Mouse (Mus musculus): ENCODE data around the gene Srsf6. TPM values are rescaled to one million over a fixed set of nuclear protein-coding genes. Genes with fewer than 3 reads are reported as not detected.

Gene Srsf6
- polyA plus RNA-seq, 1 experiment from 2014 or later: 118 TPM

- no peaks in the 10 kb centered on the region for H3K36me3 ChIP-seq (ENCODE audit: control insufficient read depth, insufficient read depth, low read length)
- H3K27ac ChIP-seq (ENCODE audit: low read length): no peak overlapping the region
- no peak overlapping the region for H3K4me2 ChIP-seq (ENCODE audit: low read length)
- no peaks in the 10 kb centered on the region for H3K9me3 ChIP-seq (replicated peaks; ENCODE audit: control insufficient read depth, low read length, poor library complexity, severe bottlenecking)
- no peak overlapping the region for H3K9ac ChIP-seq (ENCODE audit: low read depth, low read length)
- no peak overlapping the region for H3K4me3 ChIP-seq (ENCODE audit: low read depth, low read length)
- no peaks in the 10 kb centered on the region for H3K27me3 ChIP-seq (ENCODE audit: control insufficient read depth, insufficient read depth, low read depth, low read length)
- no peaks in the 10 kb centered on the region for H3K4me1 ChIP-seq (ENCODE audit: control insufficient read depth, insufficient read depth, low read length)
- WGBS: 16% methylated on average over 2 of the region's 2 CpGs
- no peak for ATAC-seq
These were observed 30.8 kb upstream of the Srsf6 start for GRCm38 (mm10) chr2:162900590-162900916.

- Histone ChIP-seq H3K27ac (ENCODE audit: low read length) (no peak overlapping the region), H3K4me3 (ENCODE audit: low read depth, low read length) (no peak overlapping the region), H3K36me3 (ENCODE audit: control insufficient read depth, insufficient read depth, low read length) (no peaks in the 10 kb centered on the region), H3K9me3 (replicated peaks; ENCODE audit: control insufficient read depth, low read length, poor library complexity, severe bottlenecking) (no peaks in the 10 kb centered on the region), H3K9ac (ENCODE audit: low read depth, low read length) (no peak overlapping the region), H3K4me1 (ENCODE audit: control insufficient read depth, insufficient read depth, low read length) (no peaks in the 10 kb centered on the region), H3K4me2 (ENCODE audit: low read length) (no peak overlapping the region), H3K27me3 (ENCODE audit: control insufficient read depth, insufficient read depth, low read depth, low read length) (no peaks in the 10 kb centered on the region)
- no peak for ATAC-seq
- WGBS: 85% methylated on average over 4 of the region's 4 CpGs
These were observed 25.4 kb upstream of the Srsf6 start for GRCm38 (mm10) chr2:162905902-162906301.

- Histone ChIP-seq H3K4me2 (ENCODE audit: low read length) (0 out of 2 replicates have a peak overlapping the region, but pooled peaks have one; percentile 12), H3K27ac (ENCODE audit: low read length) (no peak overlapping the region), H3K36me3 (ENCODE audit: control insufficient read depth, insufficient read depth, low read length) (no peaks in the 10 kb centered on the region), H3K4me3 (ENCODE audit: low read depth, low read length) (no peak overlapping the region), H3K27me3 (ENCODE audit: control insufficient read depth, insufficient read depth, low read depth, low read length) (no peaks in the 10 kb centered on the region), H3K9me3 (replicated peaks; ENCODE audit: control insufficient read depth, low read length, poor library complexity, severe bottlenecking) (no peaks in the 10 kb centered on the region), H3K9ac (ENCODE audit: low read depth, low read length) (no peak overlapping the region), H3K4me1 (ENCODE audit: control insufficient read depth, insufficient read depth, low read length) (no peaks in the 10 kb centered on the region)
- ATAC-seq: no peak
- 38% methylated on average over 16 of the region's 16 CpGs for WGBS
These were observed 23.3 kb upstream of the Srsf6 start for GRCm38 (mm10) chr2:162908052-162908491.

- no peaks in the 10 kb centered on the region for H3K36me3 ChIP-seq (ENCODE audit: control insufficient read depth, insufficient read depth, low read length)
- H3K4me2 ChIP-seq (ENCODE audit: low read length): no peak overlapping the region
- H3K4me1 ChIP-seq (ENCODE audit: control insufficient read depth, insufficient read depth, low read length): no peaks in the 10 kb centered on the region
- no peak overlapping the region for H3K27ac ChIP-seq (ENCODE audit: low read length)
- H3K4me3 ChIP-seq (ENCODE audit: low read depth, low read length): no peak overlapping the region
- WGBS: 64% methylated on average over 3 of the region's 3 CpGs
- no peak for ATAC-seq
- H3K9me3 ChIP-seq (replicated peaks; ENCODE audit: control insufficient read depth, low read length, poor library complexity, severe bottlenecking): peaks cover 2% of the 10 kb centered on the region; the same call in 1 of the 2 replicates
- H3K27me3 ChIP-seq (ENCODE audit: control insufficient read depth, insufficient read depth, low read depth, low read length): no peaks in the 10 kb centered on the region
- no peak overlapping the region for H3K9ac ChIP-seq (ENCODE audit: low read depth, low read length)
These were observed 17.3 kb upstream of the Srsf6 start for GRCm38 (mm10) chr2:162914040-162914439.

GRCm38 (mm10) chr2:162914519-162914918 is 16.8 kb upstream of the Srsf6 start:
- H3K9ac ChIP-seq (ENCODE audit: low read depth, low read length): no peak overlapping the region
- ATAC-seq: no peak
- H3K9me3 ChIP-seq (replicated peaks; ENCODE audit: control insufficient read depth, low read length, poor library complexity, severe bottlenecking): peaks cover 2% of the 10 kb centered on the region; the same call in 1 of the 2 replicates
- H3K4me3 ChIP-seq (ENCODE audit: low read depth, low read length): no peak overlapping the region
- no peaks in the 10 kb centered on the region for H3K4me1 ChIP-seq (ENCODE audit: control insufficient read depth, insufficient read depth, low read length)
- H3K36me3 ChIP-seq (ENCODE audit: control insufficient read depth, insufficient read depth, low read length): no peaks in the 10 kb centered on the region
- WGBS: 52% methylated on average over 2 of the region's 2 CpGs
- H3K27ac ChIP-seq (ENCODE audit: low read length): no peak overlapping the region
- H3K27me3 ChIP-seq (ENCODE audit: control insufficient read depth, insufficient read depth, low read depth, low read length): no peaks in the 10 kb centered on the region
- H3K4me2 ChIP-seq (ENCODE audit: low read length): no peak overlapping the region

GRCm38 (mm10) chr2:162919926-162920325 is 11.4 kb upstream of the Srsf6 start:
- H3K27me3 ChIP-seq (ENCODE audit: control insufficient read depth, insufficient read depth, low read depth, low read length): no peaks in the 10 kb centered on the region
- H3K9ac ChIP-seq (ENCODE audit: low read depth, low read length): no peak overlapping the region
- ATAC-seq: no peak
- H3K36me3 ChIP-seq (ENCODE audit: control insufficient read depth, insufficient read depth, low read length): no peaks in the 10 kb centered on the region
- H3K4me2 ChIP-seq (ENCODE audit: low read length): no peak overlapping the region
- H3K27ac ChIP-seq (ENCODE audit: low read length): no peak overlapping the region
- peaks cover 2% of the 10 kb centered on the region; the same call in 1 of the 2 replicates for H3K9me3 ChIP-seq (replicated peaks; ENCODE audit: control insufficient read depth, low read length, poor library complexity, severe bottlenecking)
- no peak overlapping the region for H3K4me3 ChIP-seq (ENCODE audit: low read depth, low read length)
- H3K4me1 ChIP-seq (ENCODE audit: control insufficient read depth, insufficient read depth, low read length): no peaks in the 10 kb centered on the region
- 82% methylated on average over 5 of the region's 5 CpGs for WGBS

GRCm38 (mm10) chr2:162922183-162922582 is 9.1 kb upstream of the Srsf6 start:
- Histone ChIP-seq H3K4me2 (ENCODE audit: low read length) (no peak overlapping the region), H3K36me3 (ENCODE audit: control insufficient read depth, insufficient read depth, low read length) (no peaks in the 10 kb centered on the region), H3K4me1 (ENCODE audit: control insufficient read depth, insufficient read depth, low read length) (no peaks in the 10 kb centered on the region), H3K9me3 (replicated peaks; ENCODE audit: control insufficient read depth, low read length, poor library complexity, severe bottlenecking) (peaks cover 2% of the 10 kb centered on the region; the same call in 1 of the 2 replicates), H3K27me3 (ENCODE audit: control insufficient read depth, insufficient read depth, low read depth, low read length) (no peaks in the 10 kb centered on the region), H3K27ac (ENCODE audit: low read length) (no peak overlapping the region), H3K9ac (ENCODE audit: low read depth, low read length) (no peak overlapping the region), H3K4me3 (ENCODE audit: low read depth, low read length) (no peak overlapping the region)
- WGBS: 12% methylated on average over 6 of the region's 6 CpGs
- ATAC-seq: no peak

- Histone ChIP-seq H3K9me3 (replicated peaks; ENCODE audit: control insufficient read depth, low read length, poor library complexity, severe bottlenecking) (peaks cover 2% of the 10 kb centered on the region; the same call in 1 of the 2 replicates), H3K9ac (ENCODE audit: low read depth, low read length) (no peak overlapping the region), H3K4me2 (ENCODE audit: low read length) (no peak overlapping the region), H3K4me3 (ENCODE audit: low read depth, low read length) (no peak overlapping the region), H3K36me3 (ENCODE audit: control insufficient read depth, insufficient read depth, low read length) (no peaks in the 10 kb centered on the region), H3K27me3 (ENCODE audit: control insufficient read depth, insufficient read depth, low read depth, low read length) (no peaks in the 10 kb centered on the region), H3K27ac (ENCODE audit: low read length) (no peak overlapping the region), H3K4me1 (ENCODE audit: control insufficient read depth, insufficient read depth, low read length) (no peaks in the 10 kb centered on the region)
- WGBS: 82% methylated on average over 5 of the region's 5 CpGs
- no peak for ATAC-seq
These were observed 8.5 kb upstream of the Srsf6 start for GRCm38 (mm10) chr2:162922834-162923233.

GRCm38 (mm10) chr2:162924126-162924525 is 7.2 kb upstream of the Srsf6 start:
- H3K4me3 ChIP-seq (ENCODE audit: low read depth, low read length): no peak overlapping the region
- H3K27ac ChIP-seq (ENCODE audit: low read length): no peak overlapping the region
- no peak overlapping the region for H3K9ac ChIP-seq (ENCODE audit: low read depth, low read length)
- no peaks in the 10 kb centered on the region for H3K36me3 ChIP-seq (ENCODE audit: control insufficient read depth, insufficient read depth, low read length)
- H3K9me3 ChIP-seq (replicated peaks; ENCODE audit: control insufficient read depth, low read length, poor library complexity, severe bottlenecking): no peaks in the 10 kb centered on the region
- no peak for ATAC-seq
- no peaks in the 10 kb centered on the region for H3K27me3 ChIP-seq (ENCODE audit: control insufficient read depth, insufficient read depth, low read depth, low read length)
- no peaks in the 10 kb centered on the region for H3K4me1 ChIP-seq (ENCODE audit: control insufficient read depth, insufficient read depth, low read length)
- WGBS: 82% methylated on average over 5 of the region's 5 CpGs
- H3K4me2 ChIP-seq (ENCODE audit: low read length): no peak overlapping the region
